Mouse (Mus musculus) Patski (cell line): ENCODE results near the gene Kif9. TPM values are rescaled to one million over a fixed set of nuclear protein-coding genes. Genes with fewer than 3 reads are reported as not detected.
A peak's percentile ranks its signal among the peaks of the same experiment; 100 is the strongest.

Experiments used
- ATAC-seq: fragments of 100-300 bp; one replicate; pipeline ENCODE4 v1.8.0; 2021
- CTCF ChIA-PET: fragments of 350-600 bp; sonication (Branson Sonifier 250); formaldehyde crosslinking; loops from one replicate; lab custom pipeline; 2022; ENCODE audit warnings: inconsistent platforms; lab: Charles Lee
- POLR2A ChIA-PET: fragments of 350-600 bp; sonication (Branson Sonifier 250); formaldehyde crosslinking; loops from one replicate; lab custom pipeline; 2022; ENCODE audit warnings: antibody characterized with exemption, inconsistent platforms; lab: Charles Lee
- DNase-seq: peaks from one replicate; pipeline ENCODE4 v3.0.0-alpha.2; 2011; ENCODE audit warnings: low read depth, low spot score
- H3K27me3 ChIP-seq: fragments of 371-371 bp; one replicate; pipeline ENCODE4 v1.5.1; 2021
- CTCF ChIP-seq: fragments of 100-300 bp; IDR thresholded peaks from one replicate; pipeline ENCODE4 v1.5.1; 2021
- in situ Hi-C: fragments of 300-500 bp; cut with MboI; formaldehyde crosslinking; loops from 3 replicates; pipeline ENCODE4 v1.11.1; 2018; ENCODE audit warnings: low pct_unique_long_range_greater_than_20kb, mixed read lengths
- polyA plus RNA-seq: library from polyadenylated mRNA; unstranded; gene quantifications from one replicate; pipeline ENCODE4 v1.2.3, GENCODE M21; 2021

Gene Kif9
- polyA plus RNA-seq, 1 experiment from 2014 or later = 6.6 TPM

DNA sequence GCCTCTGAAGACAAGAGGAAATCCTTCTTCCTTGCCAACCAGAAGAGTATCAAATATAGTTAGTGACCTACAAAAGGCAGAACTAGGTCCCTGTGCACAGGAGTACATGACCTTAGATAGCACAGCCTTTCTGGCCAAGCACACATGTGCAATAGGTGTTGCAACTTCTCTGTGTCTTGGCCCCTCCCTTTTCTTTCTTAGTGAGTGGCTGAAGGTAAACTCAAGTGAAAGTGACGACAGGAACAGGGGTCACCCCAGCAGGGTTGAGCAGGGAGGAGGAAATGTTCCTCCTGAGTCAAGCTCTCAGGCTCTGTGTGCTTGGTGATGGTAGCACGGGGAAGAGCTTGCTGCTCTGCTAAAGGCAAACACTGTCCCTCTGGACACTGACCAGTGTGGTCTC, 49.0 kb downstream of the Kif9 start:
- ChIA-PET CTCF (interaction anchor here (1.4 kb wide), 1 partner anchor 14 kb away, joined by 4 read pairs; no protein-coding TSS in a partner anchor), POLR2A (no interaction called here)
- ATAC-seq (no peak), DNase-seq (no peak)
- no peak for TF ChIP-seq CTCF
- H3K27me3 ChIP-seq = no peaks in the 10 kb centered on the region
- in situ Hi-C loops = no loop called here

- no peaks in the 10 kb centered on the region for H3K27me3 ChIP-seq
- ChIA-PET POLR2A (interaction anchor here (0.9 kb wide), 1 partner anchor 81 kb away, joined by 3 read pairs; no protein-coding TSS in a partner anchor), CTCF (no interaction called here)
- in situ Hi-C loops = no loop called here
- DNase-seq = no peak
- no peak for TF ChIP-seq CTCF
- ATAC-seq = no peak
Measured at GRCm38 (mm10) chr9:110529002-110529737, 52.4 kb downstream of the Kif9 start.

- no peaks in the 10 kb centered on the region for H3K27me3 ChIP-seq
- CTCF ChIA-PET = no interaction called here
- no peak for TF ChIP-seq CTCF
- DNase-seq = no peak
- in situ Hi-C loops = no loop called here
- POLR2A ChIA-PET = interaction anchor here (0.7 to 1.8 kb wide), 3 partner anchors 12 to 82 kb away, joined by 3 to 4 read pairs (median 3); no protein-coding TSS in a partner anchor
- no peak for ATAC-seq
Measured at GRCm38 (mm10) chr9:110530650-110531049, 53.9 kb downstream of the Kif9 start.

DNA sequence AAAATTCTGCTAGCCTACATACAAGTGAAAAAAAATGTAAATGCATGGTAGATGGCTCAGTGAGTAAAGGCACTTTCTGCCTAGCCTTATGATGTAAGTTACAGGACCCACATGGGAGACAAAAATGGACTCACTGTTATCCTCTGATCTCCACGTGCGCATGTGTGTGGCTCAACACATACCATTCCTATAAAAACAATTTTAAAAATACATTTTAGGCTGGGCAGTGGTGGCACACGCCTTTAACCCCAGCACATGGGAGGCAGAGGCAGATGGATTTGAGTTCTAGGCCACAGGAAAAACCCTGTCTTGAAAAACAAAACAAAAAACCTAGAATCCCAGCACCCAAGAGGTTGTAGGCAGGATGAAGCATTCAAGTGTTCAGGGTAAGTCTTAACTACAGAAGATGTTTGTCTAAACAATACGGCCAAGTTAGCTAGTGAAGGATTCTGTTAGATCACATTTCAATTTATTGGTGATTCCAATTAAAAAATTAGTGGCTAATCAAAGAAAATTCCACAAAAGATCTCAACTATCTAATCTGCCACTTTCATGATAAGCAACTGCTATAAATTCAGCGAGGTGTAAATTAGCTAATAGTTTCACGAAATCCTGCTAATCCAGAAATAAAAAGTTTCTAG, 54.5 kb downstream of the Kif9 start:
- H3K27me3 ChIP-seq = no peaks in the 10 kb centered on the region
- ChIA-PET CTCF (interaction anchor here (0.9 to 1.1 kb wide), 3 partner anchors 14 to 120 kb away, joined by 3 read pairs; no protein-coding TSS in a partner anchor), POLR2A (interaction anchor here (0.6 to 1.8 kb wide), 5 partner anchors 9 to 154 kb away, joined by 4 to 6 read pairs (median 5); partner anchors contain the start of genes Kif9 and Klhl18)
- TF ChIP-seq CTCF = no peak
- DNase-seq (no peak), ATAC-seq (no peak)
- in situ Hi-C loops = no loop called here

DNA sequence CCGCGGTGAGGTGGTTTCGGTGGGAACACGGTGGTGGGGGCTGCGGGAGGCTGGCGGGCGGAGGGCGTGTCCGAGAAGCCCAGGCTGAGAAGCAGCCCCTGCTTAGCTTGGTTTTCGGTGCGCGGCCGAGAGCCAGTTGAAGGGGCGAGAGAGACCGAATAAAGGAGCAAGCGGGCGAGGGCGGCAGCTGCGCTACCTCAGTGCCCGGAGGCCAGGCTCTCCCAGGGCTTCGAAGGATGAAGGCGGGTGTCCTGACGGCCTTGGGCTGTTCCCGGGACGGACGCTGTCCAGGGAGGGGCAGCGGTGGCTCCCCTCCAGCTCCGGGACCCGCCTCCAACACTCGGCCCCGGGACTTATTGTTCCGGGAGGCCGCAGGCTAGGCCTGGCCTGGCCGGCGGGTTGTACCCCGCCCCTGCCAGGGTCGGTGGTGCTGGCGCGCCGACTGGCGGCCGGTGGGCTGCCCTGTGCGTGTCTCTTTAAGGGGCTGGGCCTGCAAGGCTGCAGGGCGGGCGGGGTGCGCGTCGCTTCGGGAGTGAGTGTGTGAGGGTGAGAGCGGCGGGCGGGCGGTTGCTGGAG, 55.2 kb downstream of the Kif9 start:
- H3K27me3 ChIP-seq = no peaks in the 10 kb centered on the region
- CTCF ChIA-PET = interaction anchor here (0.9 to 1.9 kb wide), 4 partner anchors 11 to 121 kb away, joined by 3 to 5 read pairs (median 3); no protein-coding TSS in a partner anchor
- DNase-seq (peak; percentile 64), ATAC-seq (peak; percentile 97)
- in situ Hi-C loops = no loop called here
- TF ChIP-seq CTCF = peak; percentile 96
- POLR2A ChIA-PET = interaction anchor here (0.9 to 1.8 kb wide), 3 partner anchors 8 to 55 kb away, joined by 4 to 6 read pairs (median 5); partner anchors contain the start of genes Kif9 and Klhl18

- in situ Hi-C loops = no loop called here
- ChIA-PET POLR2A (interaction anchor here (0.8 kb wide), 1 partner anchor 44 kb away, joined by 3 read pairs; no protein-coding TSS in a partner anchor), CTCF (interaction anchor here (1.0 to 1.9 kb wide), 2 partner anchors 10 to 12 kb away, joined by 3 to 5 read pairs; no protein-coding TSS in a partner anchor)
- no peak for TF ChIP-seq CTCF
- DNase-seq (no peak), ATAC-seq (peak; percentile 40)
- no peaks in the 10 kb centered on the region for H3K27me3 ChIP-seq
Measured at GRCm38 (mm10) chr9:110532538-110533291, 56.0 kb downstream of the Kif9 start, which contains the start of gene Setd2. Gene Setd2 (plus strand): TSS chr9:110532597.

DNA sequence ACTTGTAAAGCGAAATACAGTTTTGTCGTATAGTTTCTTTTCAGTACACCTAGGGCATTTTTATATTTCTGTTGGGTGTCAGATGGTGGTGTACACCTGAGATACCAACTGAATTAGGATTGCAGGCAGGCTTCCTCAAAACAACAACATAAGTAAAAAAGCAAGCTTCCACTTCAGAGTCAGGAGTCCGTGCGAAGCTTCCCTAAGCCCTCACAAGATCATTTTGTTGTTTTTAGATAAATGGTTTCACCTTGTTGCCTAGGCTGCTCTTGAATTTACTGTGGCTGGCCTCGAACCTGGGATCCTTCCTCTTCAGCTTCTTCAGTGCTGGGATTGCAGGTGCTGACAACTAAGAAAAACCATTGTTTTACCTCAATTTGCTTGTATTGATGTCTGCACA, 56.9 kb downstream of the Kif9 start:
- CTCF ChIA-PET = interaction anchor here (1.0 to 1.9 kb wide), 2 partner anchors 10 to 11 kb away, joined by 3 to 5 read pairs; no protein-coding TSS in a partner anchor
- H3K27me3 ChIP-seq = no peaks in the 10 kb centered on the region
- DNase-seq (no peak), ATAC-seq (no peak)
- in situ Hi-C loops = no loop called here
- POLR2A ChIA-PET = interaction anchor here (0.9 kb wide), 1 partner anchor 11 kb away, joined by 3 read pairs; no protein-coding TSS in a partner anchor
- TF ChIP-seq CTCF = no peak

DNA sequence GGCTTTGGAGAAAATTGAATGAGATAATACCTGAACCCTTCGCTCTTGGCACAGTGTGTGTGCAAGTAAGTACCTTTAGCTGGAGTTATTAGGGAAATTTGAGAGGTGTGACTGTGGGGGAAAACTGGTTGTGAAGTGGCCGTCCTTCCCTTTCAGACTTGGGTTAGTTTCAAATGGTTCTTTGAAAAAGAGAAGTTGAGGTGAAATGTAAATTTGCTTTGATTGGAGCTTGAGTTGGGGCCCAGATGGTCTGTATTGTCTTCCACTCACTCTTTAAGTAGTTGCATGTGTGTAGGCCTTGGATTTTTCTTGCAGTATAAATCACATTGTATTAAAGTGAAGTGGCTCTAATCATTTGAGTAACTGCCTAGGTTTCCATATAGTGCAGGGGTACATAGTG, 58.4 kb downstream of the Kif9 start:
- in situ Hi-C loops = no loop called here
- ChIA-PET POLR2A (interaction anchor here (0.6 kb wide), 1 partner anchor 221 kb away, joined by 3 read pairs; no protein-coding TSS in a partner anchor), CTCF (interaction anchor here (2.6 kb wide), 1 partner anchor 9 kb away, joined by 8 read pairs; no protein-coding TSS in a partner anchor)
- DNase-seq (no peak), ATAC-seq (no peak)
- H3K27me3 ChIP-seq = no peaks in the 10 kb centered on the region
- TF ChIP-seq CTCF = no peak

- TF ChIP-seq CTCF = no peak
- CTCF ChIA-PET = interaction anchor here (2.6 kb wide), 1 partner anchor 7 kb away, joined by 8 read pairs; no protein-coding TSS in a partner anchor
Measured at GRCm38 (mm10) chr9:110536636-110537035, 59.9 kb downstream of the Kif9 start.

More at GRCm38 (mm10) chr9:110536636-110537035, 59.9 kb downstream of the Kif9 start:
- in situ Hi-C loops = no loop called here
- no peak for ATAC-seq
- H3K27me3 ChIP-seq = no peaks in the 10 kb centered on the region
- POLR2A ChIA-PET = no interaction called here
- no peak for DNase-seq
